Mouse (Mus musculus) layer of hippocampus, adult 2 months (tissue): ENCODE results near the gene Tmem255b. TPM values are rescaled to one million over a fixed set of nuclear protein-coding genes. Genes with fewer than 3 reads are reported as not detected.

Experiments used
- DNase-seq, 2 experiments: peaks; one replicate each; pipeline ENCODE4 v3.0.0; 2022; ENCODE audit warnings: low spot score in 2 of 2
- H3K27ac ChIP-seq: fragments of 200-600 bp; 2 replicates; pipeline ENCODE4 v1.8.1; 2022
- H3K4me3 ChIP-seq: fragments of 200-600 bp; 2 replicates; pipeline ENCODE4 v1.8.1; 2022; ENCODE audit warnings: mild to moderate bottlenecking
- CTCF ChIP-seq: fragments of 200-600 bp; conservative IDR thresholded peaks from 2 replicates; pipeline ENCODE4 v1.8.1; 2022; ENCODE audit warnings: antibody characterized with exemption, mild to moderate bottlenecking, moderate library complexity
- long read RNA-seq, 2 experiments: library from polyadenylated mRNA; stranded (forward); transcript quantifications; one replicate each; pipeline ENCODE4 v2.0.0; 2021; ENCODE audit warnings: borderline mapping rate in 2 of 2
- total RNA-seq, 2 experiments: library from RNA; stranded (reverse); gene quantifications; 2 replicates each; pipeline ENCODE4 v1.2.3; 2021

Gene Tmem255b
- total RNA-seq, result 1 to 10 TPM; 5.2 TPM
- long read RNA-seq, experiment 1, partial matches to known transcripts, result 0 of 1 reads
- long read RNA-seq, experiment 1, other reads (novel, unspliced or antisense), result 0 of 1 reads
- long read RNA-seq, experiment 2, partial matches to known transcripts, result 0 of 5 reads
- long read RNA-seq, experiment 2, other reads (novel, unspliced or antisense), result 3 of 5 reads

DNA sequence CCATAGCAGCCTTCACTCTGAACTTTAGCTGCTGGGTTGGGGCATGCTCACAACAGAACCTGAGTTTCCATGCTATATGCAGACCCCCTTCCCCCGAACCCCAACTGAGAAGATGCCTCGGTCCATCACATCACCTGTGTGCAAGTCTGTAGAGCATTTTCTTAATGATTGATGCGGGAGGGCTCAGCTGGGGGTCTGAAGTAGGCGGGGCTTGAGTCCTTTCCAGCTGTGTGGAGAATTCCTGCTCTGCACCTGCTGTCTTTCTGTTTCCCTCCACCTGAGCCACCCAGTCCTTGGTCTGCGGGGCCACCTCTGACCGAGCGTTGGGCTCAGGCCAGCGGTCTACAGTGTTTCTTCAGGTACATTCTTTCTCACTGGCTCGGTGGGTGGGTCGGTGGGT, at the start of gene Tmem255b:
Gene Tmem255b, plus strand, starts transcription at position 301 of the 400 bp plus-strand sequence.
- no peak for DNase-seq
- H3K27ac ChIP-seq, result no peak within 1 kb of the TSS; the same call in 1 of the 2 replicates
- TF ChIP-seq CTCF, result no peak
- H3K4me3 ChIP-seq, result no peak within 1 kb of the TSS

- DNase-seq, result no peak
- Histone ChIP-seq H3K4me3 (no peak overlapping the region), H3K27ac (no peak overlapping the region)
- TF ChIP-seq CTCF, result no peak
These were observed 48.6 kb upstream of the Tmem255b start for GRCm38 (mm10) chr8:13386366-13386765.

- no peak overlapping the region for H3K4me3 ChIP-seq
- no peak for TF ChIP-seq CTCF
- DNase-seq, result no peak
These were observed 47.3 kb upstream of the Tmem255b start for GRCm38 (mm10) chr8:13387728-13388127.

GRCm38 (mm10) chr8:13388744-13389143, 46.2 kb upstream of the Tmem255b start:
- H3K4me3 ChIP-seq, result no peak overlapping the region
- TF ChIP-seq CTCF, result no peak

More at GRCm38 (mm10) chr8:13387728-13388127, 47.3 kb upstream of the Tmem255b start:
- H3K27ac ChIP-seq, result no peak overlapping the region

GRCm38 (mm10) chr8:13393869-13394268, 41.1 kb upstream of the Tmem255b start:
- no peak for DNase-seq
- no peak for TF ChIP-seq CTCF
- no peak overlapping the region for H3K4me3 ChIP-seq
- no peak overlapping the region for H3K27ac ChIP-seq

More at GRCm38 (mm10) chr8:13388744-13389143, 46.2 kb upstream of the Tmem255b start:
- no peak for DNase-seq
- H3K27ac ChIP-seq, result no peak overlapping the region

DNA sequence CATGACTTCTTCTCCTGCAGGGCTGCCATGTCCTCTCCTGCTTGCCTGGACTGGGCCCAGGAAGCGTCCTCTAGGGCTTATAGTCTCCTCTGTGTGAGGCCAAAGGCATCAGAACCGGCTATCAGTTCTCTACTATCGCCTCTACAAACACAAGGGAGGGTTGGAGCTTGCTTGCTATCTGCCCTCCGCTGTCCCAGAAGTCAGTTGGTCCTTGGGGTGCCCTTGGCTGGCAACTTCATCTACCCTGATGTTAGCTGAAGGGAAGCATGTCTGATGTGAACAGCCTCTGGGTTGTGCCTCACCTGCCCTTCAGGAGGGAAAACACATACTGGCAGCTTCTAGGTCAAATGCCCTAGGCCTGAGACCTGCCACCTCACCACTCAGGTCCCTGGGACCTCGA, 38.3 kb upstream of the Tmem255b start, which contains the start of gene Atp4b:
Gene Atp4b, minus strand, starts transcription at position 101 of the 400 bp plus-strand sequence.
- no peak for TF ChIP-seq CTCF
- no peak within 1 kb of the TSS for H3K27ac ChIP-seq
- no peak within 1 kb of the TSS for H3K4me3 ChIP-seq
- DNase-seq, result no peak

- no peak overlapping the region for H3K27ac ChIP-seq
- no peak overlapping the region for H3K4me3 ChIP-seq
- no peak for DNase-seq
- no peak for TF ChIP-seq CTCF
These were observed 31.5 kb upstream of the Tmem255b start for GRCm38 (mm10) chr8:13403517-13403916.

DNA sequence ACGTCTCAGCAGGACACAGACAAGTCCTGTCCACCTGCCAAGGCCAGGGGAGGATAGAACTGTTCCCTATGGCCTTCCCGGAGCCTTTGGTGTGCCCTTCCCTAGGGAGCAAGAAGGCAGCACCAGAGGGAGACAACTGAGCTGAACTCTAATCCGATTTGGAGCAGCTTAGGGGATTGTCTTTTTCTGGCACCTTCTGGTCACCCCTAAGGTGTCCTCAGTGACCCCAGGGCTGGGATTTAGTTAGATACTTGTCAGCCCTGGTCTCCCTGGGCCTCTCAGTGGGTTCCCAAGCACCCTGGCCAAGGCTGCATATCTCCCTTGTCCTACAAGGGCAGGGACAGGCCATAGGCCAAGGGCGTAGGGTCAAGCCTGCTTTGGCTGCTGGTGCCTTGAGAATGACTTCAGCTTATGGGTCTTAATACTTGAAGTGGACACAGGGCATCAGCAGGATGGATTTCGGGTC, 30.3 kb upstream of the Tmem255b start, which contains the start of gene Grk1:
Gene Grk1, plus strand, starts transcription at position 416 of the 466 bp plus-strand sequence.
- Histone ChIP-seq H3K27ac (no peak within 1 kb of the TSS), H3K4me3 (no peak within 1 kb of the TSS)
- TF ChIP-seq CTCF, result no peak
- no peak for DNase-seq

DNA sequence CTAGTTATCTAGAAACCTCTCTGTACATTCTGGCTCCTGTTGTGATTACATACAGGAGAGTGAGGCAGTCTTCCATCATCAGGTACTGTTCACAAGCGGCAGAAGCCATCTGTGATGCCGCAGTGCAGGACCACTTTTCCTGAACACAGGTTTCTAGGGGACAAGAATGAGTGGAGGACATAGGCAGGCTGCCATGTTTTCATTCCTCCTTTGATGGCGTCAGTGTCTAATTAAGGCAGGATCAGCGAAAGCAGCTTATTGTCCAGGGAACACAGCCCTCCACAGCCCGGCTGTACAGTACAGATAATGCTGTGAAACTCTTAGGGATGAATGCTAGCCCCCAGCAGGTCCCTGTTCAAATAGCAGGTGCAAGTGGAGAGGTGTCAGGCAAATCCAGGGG, 29.0 kb upstream of the Tmem255b start:
- no peak for TF ChIP-seq CTCF
- no peak overlapping the region for H3K4me3 ChIP-seq
- DNase-seq, result no peak
- H3K27ac ChIP-seq, result no peak overlapping the region

DNA sequence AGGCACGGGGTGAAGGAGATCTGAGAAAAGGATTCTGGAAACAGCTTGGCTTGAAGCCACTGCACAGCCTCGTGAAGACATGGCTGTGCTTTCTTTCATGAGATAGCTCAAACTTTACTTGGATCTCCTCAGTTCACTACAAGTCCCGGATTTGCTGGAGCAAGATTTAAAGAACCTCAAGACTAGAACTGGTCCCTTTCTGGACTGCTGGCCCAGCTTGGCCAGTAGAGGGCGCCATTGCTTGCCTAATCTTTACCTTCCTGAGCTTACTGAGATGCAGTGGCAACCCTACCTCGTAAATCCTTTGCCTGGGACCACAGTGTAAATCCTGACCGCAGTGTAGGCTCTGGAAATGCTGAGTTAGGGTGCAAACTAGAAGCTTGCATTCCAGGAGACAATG, 23.4 kb upstream of the Tmem255b start:
- peak; percentile 96 for TF ChIP-seq CTCF
- peak; percentile 47 to 80 for DNase-seq
- Histone ChIP-seq H3K4me3 (no peak overlapping the region), H3K27ac (no peak overlapping the region)

DNA sequence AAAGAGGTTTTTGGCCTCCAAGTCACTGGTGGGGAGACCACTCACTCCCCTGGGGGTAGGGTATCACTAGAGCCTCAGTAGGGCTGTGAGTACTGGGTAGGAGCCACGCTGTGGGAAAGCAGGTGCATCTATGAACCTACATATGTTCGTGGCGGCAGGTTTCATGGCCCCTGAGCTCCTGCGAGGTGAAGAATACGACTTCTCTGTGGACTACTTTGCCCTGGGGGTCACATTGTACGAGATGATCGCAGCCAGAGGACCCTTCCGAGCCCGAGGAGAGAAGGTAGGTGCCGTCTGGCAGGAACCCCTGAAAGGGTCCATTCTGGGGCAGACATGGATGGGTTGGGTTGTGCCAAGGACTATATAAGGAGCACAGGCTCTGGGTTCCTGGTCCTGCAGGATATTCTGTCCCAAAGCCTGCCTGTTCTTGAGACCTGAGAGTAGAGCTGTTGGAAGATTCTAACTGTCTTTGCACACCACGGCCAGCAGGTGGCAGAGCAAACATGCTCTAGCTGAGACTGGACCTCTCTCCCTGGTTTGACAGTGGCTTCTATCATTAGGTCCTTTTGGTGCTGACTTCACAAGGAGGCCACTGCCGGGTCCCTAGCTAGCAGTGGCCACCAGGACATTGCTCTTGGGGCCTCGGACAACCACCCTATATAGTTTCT, 22.0 kb upstream of the Tmem255b start:
- TF ChIP-seq CTCF, result peak; percentile 92
- DNase-seq, result peak; percentile 12 to 70
- H3K4me3 ChIP-seq, result no peak overlapping the region
- no peak overlapping the region for H3K27ac ChIP-seq

- no peak overlapping the region for H3K27ac ChIP-seq
- no peak for TF ChIP-seq CTCF
- no peak for DNase-seq
These were observed 21.1 kb upstream of the Tmem255b start for GRCm38 (mm10) chr8:13413823-13414390.

GRCm38 (mm10) chr8:13415879-13416278, 19.1 kb upstream of the Tmem255b start:
- no peak for DNase-seq
- no peak overlapping the region for H3K4me3 ChIP-seq

More at GRCm38 (mm10) chr8:13413823-13414390, 21.1 kb upstream of the Tmem255b start:
- H3K4me3 ChIP-seq, result no peak overlapping the region

More at GRCm38 (mm10) chr8:13415879-13416278, 19.1 kb upstream of the Tmem255b start:
- no peak for TF ChIP-seq CTCF
- no peak overlapping the region for H3K27ac ChIP-seq
